Mouse (Mus musculus): ENCODE measurements at regions not wholly inside any gene's neighbourhood (a gene's known extent, or its start where the extent isn't known, plus 50 kb on each side); places are given as distances from the start of the nearest gene placed in this dataset.

- TF ChIP-seq CTCF (IDR thresholded peaks at IDR 0.05; ENCODE audit: extremely low read depth, insufficient read depth, low read length) (no peak), POLR2A (IDR thresholded peaks at IDR 0.05; ENCODE audit: extremely low read depth, insufficient read depth, low read length) (no peak)
Observed at GRCm38 (mm10) chr11:114217245-114217757, 150.5 kb upstream of the Sdk2 start.
